Mouse (Mus musculus) G1E (cell line): Measurements from ENCODE around the gene Catsperg1.

Source experiments
- CTCF ChIP-seq: IDR thresholded peaks from 2 replicates; pipeline ENCODE4 v1.5.1; 2012; ENCODE audit warnings: low read depth, low read length, inconsistent platforms, mixed read lengths
- GATA1 ChIP-seq: IDR thresholded peaks from 2 replicates; pipeline ENCODE4 v1.6.1; 2012; ENCODE audit warnings: borderline replicate concordance, low read length, inconsistent platforms, mixed read lengths

DNA sequence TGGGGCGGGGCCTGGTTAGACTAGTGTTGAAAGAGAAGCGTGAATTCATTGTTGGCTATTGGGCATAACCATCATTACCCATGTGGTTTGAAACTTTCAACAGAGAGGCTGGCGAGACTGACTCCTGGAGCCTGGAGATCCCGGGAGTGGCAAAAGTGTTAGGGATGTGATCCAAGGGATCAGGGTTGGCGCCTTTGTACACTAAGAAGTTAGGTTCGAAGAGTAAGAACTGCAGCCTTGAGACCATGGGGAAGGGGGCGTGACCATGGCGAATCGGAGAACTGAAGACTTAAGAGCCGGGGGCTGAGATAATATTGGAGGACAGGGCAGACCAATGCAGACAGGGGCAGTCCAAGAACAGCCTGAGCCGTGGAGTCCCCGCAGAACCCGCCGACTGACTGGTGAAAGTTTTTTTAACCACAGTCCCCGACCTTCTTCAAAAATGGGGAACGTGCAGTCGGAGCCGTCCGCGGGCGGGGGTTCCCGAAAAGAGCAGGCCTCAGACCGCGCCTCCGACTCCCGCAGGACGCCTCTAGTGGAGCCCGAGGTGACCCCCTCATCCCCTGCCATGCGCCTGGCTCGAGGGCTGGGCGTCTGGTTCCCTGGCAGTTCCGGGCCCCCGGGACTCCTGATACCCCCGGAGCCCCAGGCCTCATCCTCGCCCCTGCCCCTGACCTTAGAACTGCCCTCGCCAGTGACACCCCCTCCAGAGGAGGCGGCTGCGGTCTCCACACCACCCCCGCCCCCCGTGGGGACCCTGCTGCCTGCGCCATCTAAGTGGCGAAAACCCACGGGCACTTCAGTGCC lies 42.9 kb downstream of the Catsperg1 start:
- TF ChIP-seq CTCF (no peak), GATA1 (no peak)
